Mouse (Mus musculus) testis, postnatal 10 days (tissue): ENCODE measurements around the gene Cdc42bpb.

ENCODE experiments used
- DNase-seq: peaks from one replicate; pipeline ENCODE4 v3.0.0; 2021; ENCODE audit warnings: low spot score

Cdc42bpb gene

GRCm38 (mm10) chr12:111284532-111284931 is 93.0 kb downstream of the Cdc42bpb start:
- DNase-seq: no peak

- no peak for DNase-seq
Measured at GRCm38 (mm10) chr12:111283573-111283972, 93.9 kb downstream of the Cdc42bpb start.

- DNase-seq: no peak
Measured at GRCm38 (mm10) chr12:111276371-111276770, 101.1 kb downstream of the Cdc42bpb start.

GRCm38 (mm10) chr12:111275150-111275841 is 102.2 kb downstream of the Cdc42bpb start:
- DNase-seq: no peak

- DNase-seq: peak; percentile 68
Measured at GRCm38 (mm10) chr12:111274447-111275149, 102.9 kb downstream of the Cdc42bpb start.

- DNase-seq: no peak
Measured at GRCm38 (mm10) chr12:111274006-111274405, 103.5 kb downstream of the Cdc42bpb start.

GRCm38 (mm10) chr12:111272420-111272819 is 105.1 kb downstream of the Cdc42bpb start:
- DNase-seq: peak; percentile 90

GRCm38 (mm10) chr12:111271966-111272365 is 105.6 kb downstream of the Cdc42bpb start:
- DNase-seq: no peak

- no peak for DNase-seq
Measured at GRCm38 (mm10) chr12:111271406-111271805, 106.1 kb downstream of the Cdc42bpb start.

- no peak for DNase-seq
Measured at GRCm38 (mm10) chr12:111270629-111271277, 106.8 kb downstream of the Cdc42bpb start, which contains the start of gene Amn. Gene Amn (plus strand): TSS chr12:111271095.

- no peak for DNase-seq
Measured at GRCm38 (mm10) chr12:111267673-111268325, 109.7 kb downstream of the Cdc42bpb start.

- no peak for DNase-seq
Measured at GRCm38 (mm10) chr12:111266592-111266991, 110.9 kb downstream of the Cdc42bpb start.

- DNase-seq: no peak
Measured at GRCm38 (mm10) chr12:111265212-111265611, 112.3 kb downstream of the Cdc42bpb start.

- no peak for DNase-seq
Measured at GRCm38 (mm10) chr12:111263650-111264049, 113.9 kb downstream of the Cdc42bpb start.

- no peak for DNase-seq
Measured at GRCm38 (mm10) chr12:111251227-111251626, 126.3 kb downstream of the Cdc42bpb start.

GRCm38 (mm10) chr12:111250116-111250515 is 127.4 kb downstream of the Cdc42bpb start:
- no peak for DNase-seq

- no peak for DNase-seq
Measured at GRCm38 (mm10) chr12:111249095-111249494, 128.4 kb downstream of the Cdc42bpb start.

GRCm38 (mm10) chr12:111246808-111247464 is 130.6 kb downstream of the Cdc42bpb start:
- no peak for DNase-seq

- DNase-seq: no peak
Measured at GRCm38 (mm10) chr12:111245070-111245469, 132.4 kb downstream of the Cdc42bpb start.

- DNase-seq: no peak
Measured at GRCm38 (mm10) chr12:111243733-111244132, 133.8 kb downstream of the Cdc42bpb start.
